Mouse (Mus musculus) spleen, embryonic (tissue): ENCODE measurements around the gene Slc35b2.

ENCODE experiments used
- CTCF ChIA-PET: fragments of 350-600 bp; sonication (Branson Sonifier 250); formaldehyde crosslinking; loops from one replicate; lab custom pipeline; 2022; lab: Charles Lee

Gene Slc35b2

DNA sequence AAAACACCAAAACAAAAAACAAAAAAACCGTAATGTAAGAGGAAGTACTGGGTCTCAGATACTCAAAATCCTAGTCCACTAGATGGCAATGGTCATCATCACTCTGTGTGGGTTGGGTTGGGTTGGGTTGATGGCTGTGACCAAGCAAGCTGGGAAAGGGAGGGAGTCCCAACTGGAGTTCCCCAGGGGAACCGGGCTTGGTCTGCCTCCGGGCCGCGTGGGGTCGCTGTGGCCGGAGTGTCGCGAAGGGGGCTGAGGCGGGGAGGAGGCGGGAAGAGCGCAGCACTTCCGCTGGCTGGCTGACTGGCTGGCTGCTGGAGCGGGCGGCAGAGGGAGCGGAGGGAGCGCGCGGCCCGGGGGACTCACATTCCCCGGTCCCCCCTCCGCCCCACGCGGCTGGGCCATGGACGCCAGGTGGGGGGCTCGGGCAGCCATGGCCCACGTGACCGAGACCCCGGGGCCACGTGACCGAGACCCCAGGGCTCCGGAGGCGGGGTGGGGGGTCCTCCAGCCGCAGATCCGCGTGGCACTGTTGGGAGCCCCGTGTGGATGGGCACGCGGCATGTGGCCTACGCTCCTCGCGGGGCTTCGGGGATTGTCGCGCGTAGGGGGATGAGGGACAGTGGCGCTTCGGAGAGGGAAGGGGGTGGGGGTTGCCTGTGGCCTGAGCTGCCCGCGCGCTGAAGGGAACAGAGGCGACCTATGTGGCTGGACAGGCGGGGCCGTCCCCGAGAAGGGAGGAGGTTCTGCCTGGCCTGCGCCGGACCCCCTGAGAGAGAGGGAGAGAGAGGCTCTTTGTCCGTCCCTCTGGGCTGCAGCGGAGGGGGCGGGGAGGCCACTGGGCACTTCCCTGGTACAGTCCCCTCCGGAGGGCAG, at the start of gene Slc35b2:
TSS of gene Slc35b2 (plus strand) at position 220 of the 876 bp plus-strand sequence.
- CTCF ChIA-PET = interaction anchor here (0.7 to 1.1 kb wide), 2 partner anchors 9 to 784 kb away, joined by 4 read pairs; partner anchors contain the start of gene Hsp90ab1

DNA sequence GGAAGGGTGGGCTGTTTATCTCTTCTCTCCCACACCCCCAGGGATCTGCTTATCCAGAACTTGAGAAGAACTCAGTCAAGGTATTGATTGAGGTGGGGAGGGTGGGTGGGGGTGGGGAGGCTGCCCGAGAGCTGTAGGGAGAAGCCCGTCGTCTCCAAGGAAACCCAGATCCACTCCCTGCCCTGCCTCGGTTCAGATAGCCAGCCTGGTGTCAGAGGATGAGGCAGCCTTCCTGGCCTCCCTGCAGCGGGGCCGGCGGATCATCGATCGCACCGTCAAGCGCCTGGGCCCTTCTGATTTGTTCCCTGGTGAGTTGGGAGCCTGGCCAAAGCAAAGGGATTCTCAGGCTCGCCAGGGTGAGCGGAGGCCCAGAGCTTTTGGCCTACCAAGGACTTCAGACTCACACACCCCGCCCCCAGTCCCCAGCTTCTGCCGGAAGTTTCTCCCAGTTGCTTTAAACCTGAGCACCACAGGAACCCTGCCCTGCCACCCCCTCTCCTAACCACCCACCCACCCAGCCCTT, 48.4 kb upstream of the Slc35b2 start:
- CTCF ChIA-PET = interaction anchor here (0.7 kb wide), 1 partner anchor 24 kb away, joined by 4 read pairs; no protein-coding TSS in a partner anchor

DNA sequence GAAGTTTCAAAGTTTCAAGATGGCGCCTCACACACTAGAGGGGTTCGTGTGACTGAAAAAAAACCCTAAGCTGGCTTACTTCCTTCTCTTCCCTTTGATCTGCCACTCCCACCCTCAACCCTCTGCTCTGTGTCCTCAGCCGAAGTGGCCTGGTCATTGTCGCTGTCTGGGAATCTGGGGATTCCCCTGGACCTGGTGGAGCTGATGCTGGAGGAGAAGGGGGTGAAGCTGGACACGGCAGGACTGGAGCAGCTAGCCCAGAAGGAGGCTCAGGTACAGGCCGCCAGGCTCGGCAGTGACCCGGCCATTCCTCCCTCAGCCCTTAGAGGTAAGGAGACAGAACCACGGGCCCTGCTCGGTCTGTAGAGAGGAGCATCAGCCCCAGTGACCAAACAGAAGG, 47.9 kb upstream of the Slc35b2 start:
- CTCF ChIA-PET = interaction anchor here (0.7 to 1.1 kb wide), 4 partner anchors 10 to 127 kb away, joined by 3 to 4 read pairs (median 3); no protein-coding TSS in a partner anchor

GRCm38 (mm10) chr17:45516488-45516887, 47.2 kb upstream of the Slc35b2 start:
- CTCF ChIA-PET = interaction anchor here (0.8 to 1.1 kb wide), 4 partner anchors 10 to 126 kb away, joined by 3 to 4 read pairs (median 3); no protein-coding TSS in a partner anchor

- CTCF ChIA-PET = interaction anchor here (0.7 to 1.0 kb wide), 3 partner anchors 35 to 1210 kb away, joined by 3 to 4 read pairs (median 3); no protein-coding TSS in a partner anchor
These were observed 46.5 kb upstream of the Slc35b2 start for GRCm38 (mm10) chr17:45517135-45517534.

- CTCF ChIA-PET = interaction anchor here (0.6 to 0.8 kb wide), 5 partner anchors 52 to 1991 kb away, joined by 3 to 20 read pairs (median 3); no protein-coding TSS in a partner anchor
These were observed 46.0 kb upstream of the Slc35b2 start for GRCm38 (mm10) chr17:45517549-45518215.

DNA sequence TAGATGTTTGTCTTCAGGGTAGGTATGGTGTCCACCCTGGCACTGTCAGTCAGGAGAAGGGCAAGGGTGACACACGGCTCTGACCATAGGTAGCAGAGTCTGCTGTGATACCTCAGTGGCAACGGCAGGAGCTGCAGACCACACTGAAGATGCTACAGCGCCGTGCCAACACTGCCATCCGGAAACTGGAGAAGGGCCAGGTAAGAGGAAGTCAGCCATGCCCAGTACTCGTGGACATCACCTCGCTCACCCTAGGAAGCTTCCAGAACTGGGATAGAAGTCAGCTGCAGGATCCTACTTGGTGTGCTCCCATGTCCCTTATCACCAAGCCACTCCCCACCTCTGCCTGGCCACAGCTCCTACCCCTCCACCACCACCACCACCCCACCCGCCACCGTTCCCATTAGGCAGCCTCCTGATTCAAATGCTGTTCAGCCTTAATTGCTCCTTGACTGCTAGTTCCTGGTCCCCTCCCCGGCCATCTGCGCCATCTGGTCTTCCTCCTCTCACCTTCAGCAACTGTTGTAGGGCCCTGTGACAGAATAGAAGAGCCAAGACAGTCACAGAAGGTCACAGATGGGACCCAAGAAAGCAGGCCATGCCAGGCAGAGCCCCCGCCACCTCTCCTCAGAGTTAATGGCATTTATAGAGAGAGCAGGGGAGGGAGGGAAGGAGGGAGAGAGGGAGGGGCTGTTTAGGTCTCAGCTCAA, 44.8 kb upstream of the Slc35b2 start:
- CTCF ChIA-PET = interaction anchor here (0.6 kb wide), 1 partner anchor 10 kb away, joined by 5 read pairs; no protein-coding TSS in a partner anchor

GRCm38 (mm10) chr17:45520136-45520535, 43.5 kb upstream of the Slc35b2 start:
- CTCF ChIA-PET = no interaction called here

GRCm38 (mm10) chr17:45523263-45523662, 40.4 kb upstream of the Slc35b2 start, which contains the start of gene Tcte1:
Tcte1 (plus strand) TSS chr17:45523434.
- CTCF ChIA-PET = no interaction called here

DNA sequence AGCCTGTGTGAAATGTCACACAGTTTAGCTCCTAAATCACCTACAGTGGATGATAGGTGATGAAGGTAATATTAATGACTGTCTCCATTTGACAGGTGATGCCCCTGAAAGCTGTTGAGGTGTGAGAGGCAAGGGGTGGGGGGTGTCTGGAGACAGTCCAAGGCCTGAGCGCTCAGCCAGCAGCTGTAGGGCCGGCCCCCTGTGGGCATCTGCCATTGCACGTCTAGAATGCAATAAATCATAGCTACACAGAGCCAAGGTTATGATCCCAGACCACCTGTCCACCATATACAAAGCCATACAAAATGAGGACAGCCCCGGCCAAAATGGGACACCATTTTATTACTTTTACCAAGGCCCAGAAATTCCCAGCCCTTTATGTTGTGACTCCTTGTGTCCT, 38.7 kb upstream of the Slc35b2 start:
- CTCF ChIA-PET = no interaction called here

- CTCF ChIA-PET = no interaction called here
These were observed 37.1 kb upstream of the Slc35b2 start for GRCm38 (mm10) chr17:45526571-45526970.

DNA sequence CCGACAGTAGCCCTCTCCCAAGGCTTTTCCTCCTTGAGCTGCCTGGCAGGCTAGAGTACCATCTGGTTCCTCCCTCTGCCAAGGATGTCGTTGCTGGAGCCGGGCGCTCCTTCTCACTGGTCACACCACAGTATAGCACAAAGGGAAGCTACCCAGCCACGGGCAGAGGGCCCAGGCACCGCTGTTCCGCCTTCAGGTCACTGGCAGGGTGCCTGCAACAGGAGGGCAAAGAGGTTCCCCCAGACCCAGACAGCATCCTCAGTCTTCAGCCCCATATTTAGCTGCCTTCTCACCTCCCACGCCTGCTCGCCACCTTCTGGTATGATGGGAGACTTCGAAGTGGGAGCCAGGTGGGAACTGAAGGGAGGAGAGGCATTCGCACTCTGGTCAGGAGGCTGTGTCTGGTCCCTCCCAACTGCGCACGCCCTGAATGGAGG, 33.3 kb upstream of the Slc35b2 start:
- CTCF ChIA-PET = no interaction called here

- CTCF ChIA-PET = no interaction called here
These were observed 30.8 kb upstream of the Slc35b2 start for GRCm38 (mm10) chr17:45532896-45533295.

GRCm38 (mm10) chr17:45536264-45536663, 27.4 kb upstream of the Slc35b2 start:
- CTCF ChIA-PET = no interaction called here

DNA sequence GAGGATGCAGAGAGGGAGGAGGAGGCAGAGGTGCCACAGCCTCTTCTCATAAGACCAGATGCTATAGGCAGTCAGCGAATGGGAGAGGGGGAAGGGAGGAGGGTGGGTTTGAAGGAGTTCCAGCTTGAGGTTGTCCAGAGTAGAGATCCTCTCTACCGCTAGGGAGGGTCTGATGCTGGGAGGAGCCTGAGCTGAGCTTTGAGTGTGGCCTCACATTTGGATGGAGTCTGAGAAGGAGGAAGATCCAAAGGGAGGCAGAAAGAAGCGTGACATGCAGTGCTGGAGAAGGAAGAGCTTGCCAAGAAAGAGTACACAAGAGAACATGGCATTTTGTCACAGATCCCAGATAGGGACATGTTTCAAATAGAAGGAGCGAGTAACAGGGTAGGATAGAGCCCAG, 25.3 kb upstream of the Slc35b2 start:
- CTCF ChIA-PET = interaction anchor here (0.7 to 1.1 kb wide), 2 partner anchors 22 to 23 kb away, joined by 3 to 4 read pairs; no protein-coding TSS in a partner anchor

GRCm38 (mm10) chr17:45539664-45540063, 24.0 kb upstream of the Slc35b2 start:
- CTCF ChIA-PET = interaction anchor here (0.7 kb wide), 1 partner anchor 14 kb away, joined by 4 read pairs; no protein-coding TSS in a partner anchor

DNA sequence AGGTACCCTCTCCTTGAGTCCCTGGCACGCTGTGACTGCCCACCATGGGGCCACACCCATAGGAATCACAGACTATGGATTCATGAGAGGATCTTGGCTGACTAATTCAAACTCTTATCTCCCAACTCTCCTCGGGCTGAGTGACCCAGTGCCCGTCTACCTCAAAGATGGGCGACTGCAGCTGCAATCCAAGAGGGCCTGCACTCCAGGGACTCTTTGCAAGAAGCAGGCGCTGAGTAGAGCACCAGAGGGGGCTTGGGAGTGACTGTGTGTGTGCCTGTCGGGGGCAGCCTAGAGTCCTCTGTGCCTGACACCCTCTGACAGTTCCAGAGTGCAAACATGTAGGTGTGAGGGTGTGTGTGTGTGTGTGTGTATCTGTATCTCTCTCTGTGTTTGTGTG, 21.5 kb upstream of the Slc35b2 start:
- CTCF ChIA-PET = interaction anchor here (0.6 kb wide), 1 partner anchor 1582 kb away, joined by 10 read pairs; no protein-coding TSS in a partner anchor

- CTCF ChIA-PET = interaction anchor here (0.6 to 0.7 kb wide), 3 partner anchors 42 to 1583 kb away, joined by 3 to 10 read pairs (median 5); no protein-coding TSS in a partner anchor
These were observed 21.0 kb upstream of the Slc35b2 start for GRCm38 (mm10) chr17:45542705-45543104.

DNA sequence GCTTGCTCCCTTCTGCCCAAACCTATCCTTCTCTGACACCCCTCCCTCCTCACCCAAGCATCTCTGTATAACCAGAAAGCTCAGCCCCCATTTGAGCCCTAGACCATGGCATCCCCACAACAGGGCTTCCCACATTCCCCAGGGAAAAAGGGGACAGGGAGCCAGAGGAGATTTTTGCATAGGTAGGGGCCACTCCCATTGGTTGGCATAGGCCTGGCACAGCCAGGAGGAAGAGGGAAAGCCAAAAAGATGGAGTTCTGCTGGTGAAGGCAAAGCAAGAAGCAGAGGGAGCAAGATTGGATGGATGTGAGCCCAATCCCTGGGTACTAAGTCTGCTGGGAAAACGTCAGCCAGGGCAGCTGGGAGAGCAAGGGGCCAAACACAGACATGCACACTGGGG, 20.6 kb upstream of the Slc35b2 start:
- CTCF ChIA-PET = interaction anchor here (0.6 to 0.7 kb wide), 2 partner anchors 43 to 1033 kb away, joined by 3 to 5 read pairs; no protein-coding TSS in a partner anchor
